Mouse (Mus musculus): ENCODE results near the gene Gng12.

DNA sequence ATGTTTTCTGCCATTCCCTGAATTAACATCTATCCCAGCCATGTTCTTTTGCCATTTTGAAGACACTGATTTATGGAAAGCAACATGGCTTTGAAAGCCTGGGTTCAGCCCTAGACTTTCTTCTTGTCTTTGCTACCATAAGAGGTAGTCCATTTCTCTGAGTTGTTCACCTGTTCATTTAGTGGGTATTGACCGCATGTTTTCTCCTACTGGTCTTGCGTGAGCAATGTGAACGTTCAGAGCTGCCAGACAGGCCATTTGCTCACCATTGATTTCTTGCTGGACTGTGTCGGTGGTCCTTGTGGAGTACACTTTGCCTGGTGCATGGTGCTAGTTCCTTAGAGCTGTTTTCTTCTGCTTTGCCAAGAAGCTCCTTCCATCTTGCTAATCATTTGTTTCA lies 27.7 kb downstream of the Gng12 start:
- TF ChIP-seq CTCF (IDR thresholded peaks at IDR 0.05; ENCODE audit: low read depth, low read length), result no peak
- TF ChIP-seq POLR2A (IDR thresholded peaks at IDR 0.05; ENCODE audit: borderline replicate concordance, low read depth, low read length), result no peak

All from bone marrow macrophage, adult 2 months (primary cell).